Mouse (Mus musculus) ES-E14 (cell line): ENCODE measurements around the gene Hoxa5. TPM values are rescaled to one million over a fixed set of nuclear protein-coding genes. Genes with fewer than 3 reads are reported as not detected.

Source experiments
- DNase-seq: peaks from one replicate; pipeline ENCODE4 v3.0.0-alpha.2; 2013; ENCODE audit warnings: low read depth, low spot score
- H3K27ac ChIP-seq: 2 replicates; pipeline ENCODE4 v1.5.1; 2012; ENCODE audit warnings: low read depth, mild to moderate bottlenecking, low read length, moderate library complexity, mixed read lengths; ENCODE audit not compliant: poor library complexity, insufficient read depth, severe bottlenecking
- H3K36me3 ChIP-seq: 2 replicates; pipeline ENCODE4 v1.6.1; 2012; ENCODE audit warnings: mild to moderate bottlenecking, low read length, moderate library complexity, mixed read lengths; ENCODE audit not compliant: control insufficient read depth, poor library complexity, insufficient read depth, severe bottlenecking
- H3K4me1 ChIP-seq, 2 experiments: fragments of 150-350 bp in 1 of 2; sonication (generic) in 1 of 2; 2 replicates each; pipeline ENCODE4 v1.6.1; 2012; ENCODE audit warnings: low read length in 2 of 2, mild to moderate bottlenecking in 1 of 2, mixed read lengths in 1 of 2; ENCODE audit not compliant: control insufficient read depth in 2 of 2, insufficient read depth in 2 of 2, poor library complexity in 1 of 2
- H3K4me3 ChIP-seq, 2 experiments: fragments of 150-350 bp in 1 of 2; sonication (generic) in 1 of 2; 2 replicates each; pipeline ENCODE4 v1.5.1; 2012; ENCODE audit warnings: low read length in 2 of 2, low read depth in 1 of 2, mild to moderate bottlenecking in 1 of 2, mixed read lengths in 1 of 2; ENCODE audit not compliant: insufficient read depth in 1 of 2, poor library complexity in 1 of 2, severe bottlenecking in 1 of 2
- H3K9ac ChIP-seq: 2 replicates; pipeline ENCODE4 v1.6.1; 2012; ENCODE audit warnings: low read depth, mild to moderate bottlenecking, low read length, mixed read lengths; ENCODE audit not compliant: poor library complexity, insufficient read depth, severe bottlenecking
- H3K9me3 ChIP-seq: fragments of 150-350 bp; sonication (generic); 2 replicates; pipeline ENCODE4 v1.6.1; 2012; ENCODE audit warnings: low read depth, mild to moderate bottlenecking, low read length; ENCODE audit not compliant: control insufficient read depth, insufficient read depth
- CHD2 ChIP-seq: IDR thresholded peaks from 2 replicates; pipeline ENCODE4 v1.6.1; 2014; ENCODE audit warnings: mild to moderate bottlenecking, low read depth, low read length, inconsistent platforms
- HCFC1 ChIP-seq: IDR thresholded peaks from 2 replicates; pipeline ENCODE4 v1.6.1; 2012; ENCODE audit warnings: low read length, inconsistent platforms, borderline replicate concordance; ENCODE audit not compliant: insufficient read depth
- MAFK ChIP-seq: IDR thresholded peaks from 2 replicates; pipeline ENCODE4 v1.6.1; 2014; ENCODE audit warnings: mild to moderate bottlenecking, low read depth, low read length, inconsistent platforms; ENCODE audit not compliant: insufficient read depth
- ZC3H11A ChIP-seq: IDR thresholded peaks from 2 replicates; pipeline ENCODE4 v1.6.1; 2012; ENCODE audit warnings: low read depth, mild to moderate bottlenecking, inconsistent platforms, low read length, borderline replicate concordance
- ZNF384 ChIP-seq: IDR thresholded peaks from 2 replicates; pipeline ENCODE4 v1.6.1; 2012; ENCODE audit warnings: low read depth, low read length, inconsistent platforms
- in situ Hi-C, 2 experiments: fragments of 600-800 bp; cut with MboI; formaldehyde crosslinking; loops; one replicate each; pipeline ENCODE4 v1.15.1; 2025; ENCODE audit warnings: low sequenced_read_pairs in 2 of 2, inconsistent platforms in 1 of 2; ENCODE audit not compliant: unreplicated experiment in 2 of 2
- total RNA-seq: library from RNA; depleted of rRNA; stranded (reverse); fragments of 300-350 nt; gene quantifications from 2 replicates; pipeline ENCODE4 v1.2.3, GENCODE M21; 2012

The Hoxa5 gene
- total RNA-seq, 1 experiment = 0.49 TPM

GRCm38 (mm10) chr6:52219234-52219942 lies 15.0 kb upstream of the Hoxa5 start:
- H3K36me3 ChIP-seq = no peaks in the 10 kb centered on the region
- no peak for DNase-seq
- no peak overlapping the region for H3K27ac ChIP-seq
- in situ Hi-C loops = loop anchor here (5.0 to 25.0 kb wide), 2 partner anchors 607 to 1047 kb away; no protein-coding TSS in a partner anchor
- no peak for TF ChIP-seq HCFC1
- TF ChIP-seq CHD2 = no peak
- TF ChIP-seq ZC3H11A = no peak
- TF ChIP-seq ZNF384 = no peak
- TF ChIP-seq MAFK = no peak
- no peak overlapping the region for H3K4me3 ChIP-seq
- H3K9me3 ChIP-seq = no peaks in the 10 kb centered on the region
- peaks cover 0 to 8% of the 10 kb centered on the region in 2 experiments; a peak in 1 of 4 replicates for H3K4me1 ChIP-seq
- no peak overlapping the region for H3K9ac ChIP-seq

GRCm38 (mm10) chr6:52218643-52219215 lies 14.3 kb upstream of the Hoxa5 start:
- no peak overlapping the region for H3K4me3 ChIP-seq
- TF ChIP-seq HCFC1 (no peak), CHD2 (no peak), MAFK (no peak), ZNF384 (no peak), ZC3H11A (no peak)
- peaks cover 0 to 8% of the 10 kb centered on the region in 2 experiments; a peak in 1 of 4 replicates for H3K4me1 ChIP-seq
- no peak for DNase-seq
- H3K27ac ChIP-seq = no peak overlapping the region
- H3K36me3 ChIP-seq = no peaks in the 10 kb centered on the region
- no peaks in the 10 kb centered on the region for H3K9me3 ChIP-seq
- H3K9ac ChIP-seq = no peak overlapping the region
- in situ Hi-C loops = loop anchor here (5.0 to 25.0 kb wide), 2 partner anchors 606 to 1046 kb away; no protein-coding TSS in a partner anchor

DNA sequence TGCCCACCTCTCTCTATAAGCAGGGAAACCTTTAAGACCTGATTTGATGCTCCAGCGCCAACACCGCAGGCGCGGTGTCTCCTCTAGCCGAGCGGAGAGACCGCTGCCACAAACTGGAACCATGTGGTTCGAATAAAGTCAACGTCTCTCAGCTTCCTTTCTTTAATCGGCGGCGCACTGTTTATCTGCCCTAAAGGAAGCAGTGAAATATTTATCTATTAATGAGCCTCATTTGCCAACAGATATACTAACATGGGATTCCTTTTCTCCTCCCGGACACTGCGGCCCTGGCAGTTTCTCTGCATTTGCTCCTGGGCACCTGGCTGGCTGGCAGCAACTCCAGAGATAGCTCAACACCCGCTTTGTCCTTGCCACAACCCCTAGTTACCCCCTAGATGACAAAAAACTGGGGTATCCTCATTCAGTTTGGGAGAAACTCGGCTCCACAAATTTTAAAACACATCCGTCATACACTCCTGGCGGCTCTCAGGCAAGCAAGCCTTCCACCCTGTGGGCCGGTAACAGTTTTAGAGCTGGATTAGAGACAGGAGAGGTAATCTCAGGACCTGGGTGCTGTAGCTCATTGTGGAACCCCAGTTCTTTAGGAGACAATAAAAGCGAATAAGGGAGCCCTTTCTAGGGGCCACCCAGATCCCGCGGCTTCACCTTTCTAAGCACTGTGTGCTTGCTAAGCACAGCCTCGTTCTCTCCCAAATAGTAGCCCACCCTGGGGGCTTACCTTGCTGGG lies 13.7 kb upstream of the Hoxa5 start:
- Histone ChIP-seq H3K4me3 (peak overlapping the region; percentile 49 to 51; a peak in 3 of 4 replicates), H3K9ac (no peak overlapping the region), H3K4me1 (peaks cover 0 to 8% of the 10 kb centered on the region in 2 experiments; a peak in 1 of 4 replicates), H3K36me3 (no peaks in the 10 kb centered on the region), H3K27ac (no peak overlapping the region), H3K9me3 (no peaks in the 10 kb centered on the region)
- in situ Hi-C loops = loop anchor here (5.0 to 25.0 kb wide), 2 partner anchors 606 to 1046 kb away; no protein-coding TSS in a partner anchor
- no peak for DNase-seq
- TF ChIP-seq MAFK = no peak

DNA sequence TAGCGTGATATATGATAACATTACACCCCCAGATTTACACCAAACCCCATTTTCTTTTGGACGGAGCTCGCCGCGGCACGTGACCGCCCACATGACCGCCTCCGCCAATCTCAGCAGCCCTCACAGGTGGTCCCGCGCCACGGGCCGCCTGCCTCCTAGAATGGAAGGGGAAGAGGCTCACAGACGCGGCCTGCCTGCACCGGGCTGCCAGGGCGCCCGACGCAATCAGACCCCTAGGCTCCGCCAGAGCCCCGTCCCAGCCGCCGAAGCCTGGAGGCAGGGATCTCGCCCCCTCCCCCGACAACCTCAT lies 13.0 kb upstream of the Hoxa5 start:
- in situ Hi-C loops = loop anchor here (5.0 to 25.0 kb wide), 2 partner anchors 605 to 1045 kb away; no protein-coding TSS in a partner anchor
- peak overlapping the region; percentile 49 to 51 for H3K4me3 ChIP-seq
- no peaks in the 10 kb centered on the region for H3K9me3 ChIP-seq
- peaks cover 0 to 8% of the 10 kb centered on the region in 2 experiments; a peak in 1 of 4 replicates for H3K4me1 ChIP-seq
- no peak overlapping the region for H3K27ac ChIP-seq
- DNase-seq = no peak
- no peaks in the 10 kb centered on the region for H3K36me3 ChIP-seq
- TF ChIP-seq CHD2 (no peak), HCFC1 (no peak), ZC3H11A (no peak), MAFK (no peak), ZNF384 (no peak)
- no peak overlapping the region for H3K9ac ChIP-seq
